Mouse (Mus musculus) urinary bladder, adult 18-20 months (tissue): Measurements from ENCODE around the gene Siah2.

Source experiments
- DNase-seq, 2 experiments: peaks; one replicate each; pipeline ENCODE4 v3.0.0; 2022; ENCODE audit warnings: low spot score in 2 of 2, mixed read lengths in 2 of 2

Siah2 gene

DNA sequence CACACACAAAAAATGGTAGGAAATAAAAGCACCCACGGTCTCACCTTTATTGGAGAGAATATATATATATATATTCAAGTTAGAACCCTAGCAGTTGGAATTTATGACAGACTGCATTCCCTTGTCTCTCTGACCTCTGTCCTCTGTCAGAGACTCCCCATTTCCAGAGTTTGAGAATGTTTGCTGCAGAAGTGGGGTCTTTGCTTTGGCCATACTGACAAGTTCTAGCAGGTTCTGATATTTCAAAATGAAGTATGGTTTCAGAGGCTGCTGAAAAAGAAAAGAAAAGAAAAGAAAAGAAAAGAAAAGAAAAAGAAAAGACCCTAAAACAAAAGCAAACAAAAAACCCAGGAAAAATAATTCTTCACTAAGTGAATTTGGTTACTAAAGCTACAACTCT lies 2.8 kb upstream of the Siah2 start:
- DNase-seq, result no peak

GRCm38 (mm10) chr3:58693331-58693730 lies 1.1 kb upstream of the Siah2 start:
- DNase-seq, result no peak

DNA sequence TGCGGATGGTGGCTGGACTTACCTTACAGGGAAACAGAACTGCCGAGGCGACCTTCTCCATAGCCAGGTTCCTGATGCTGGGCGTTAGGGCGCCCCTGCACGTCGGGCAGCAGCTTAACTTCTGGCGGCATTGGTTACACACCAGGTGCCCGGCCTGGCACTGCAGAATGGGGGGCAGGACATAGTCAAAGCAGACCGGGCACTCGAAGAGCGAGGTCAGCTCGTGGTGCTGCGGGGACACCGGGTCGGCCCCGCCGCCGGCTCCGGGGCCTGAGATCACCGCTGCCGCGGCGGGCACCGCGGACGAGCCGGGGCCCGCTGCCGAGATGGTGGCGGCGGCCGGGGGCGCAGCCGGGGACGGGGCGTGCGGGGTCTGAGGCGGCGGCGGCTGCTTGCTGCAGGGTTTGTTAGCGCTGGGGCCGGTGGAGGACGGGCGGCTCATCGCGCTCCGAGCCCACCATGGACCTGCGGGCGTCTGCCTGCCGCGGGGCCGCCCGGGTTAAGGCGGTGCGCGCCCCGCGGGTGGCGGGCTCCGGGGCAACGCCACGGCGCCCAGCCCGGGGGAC lies 743 bp downstream of the Siah2 start:
- DNase-seq, result peak in 1 of 2 experiments; percentile 60

- peak; percentile 19 to 65 for DNase-seq
Observed at GRCm38 (mm10) chr3:58690619-58691373, 1.4 kb downstream of the Siah2 start.

GRCm38 (mm10) chr3:58689721-58690120 lies 2.5 kb downstream of the Siah2 start:
- DNase-seq, result no peak

DNA sequence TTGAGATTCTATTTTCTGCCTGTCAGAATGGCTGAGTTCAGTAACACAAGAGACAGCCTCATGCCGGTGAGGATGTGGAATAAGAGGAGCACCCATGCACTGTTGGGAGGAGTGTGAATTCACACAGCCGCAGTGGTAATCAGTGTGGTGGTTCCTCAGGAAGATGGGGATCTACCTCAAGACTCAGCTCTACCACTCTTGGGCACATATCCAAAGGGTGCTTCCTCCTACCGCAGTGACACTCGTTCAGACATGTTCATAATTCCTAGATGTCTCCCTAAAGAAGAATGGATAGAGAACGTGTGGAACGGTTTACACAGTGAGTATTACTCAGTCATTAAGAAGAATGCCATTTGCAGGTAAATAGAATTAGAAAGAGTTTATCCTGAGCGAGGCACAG lies 3.1 kb downstream of the Siah2 start:
- no peak for DNase-seq

- no peak for DNase-seq
Observed at GRCm38 (mm10) chr3:58688551-58688950, 3.6 kb downstream of the Siah2 start.

GRCm38 (mm10) chr3:58686922-58687284 lies 5.3 kb downstream of the Siah2 start:
- no peak for DNase-seq

- no peak for DNase-seq
Observed at GRCm38 (mm10) chr3:58686206-58686921, 5.8 kb downstream of the Siah2 start.

GRCm38 (mm10) chr3:58685396-58685795 lies 6.8 kb downstream of the Siah2 start:
- no peak for DNase-seq

DNA sequence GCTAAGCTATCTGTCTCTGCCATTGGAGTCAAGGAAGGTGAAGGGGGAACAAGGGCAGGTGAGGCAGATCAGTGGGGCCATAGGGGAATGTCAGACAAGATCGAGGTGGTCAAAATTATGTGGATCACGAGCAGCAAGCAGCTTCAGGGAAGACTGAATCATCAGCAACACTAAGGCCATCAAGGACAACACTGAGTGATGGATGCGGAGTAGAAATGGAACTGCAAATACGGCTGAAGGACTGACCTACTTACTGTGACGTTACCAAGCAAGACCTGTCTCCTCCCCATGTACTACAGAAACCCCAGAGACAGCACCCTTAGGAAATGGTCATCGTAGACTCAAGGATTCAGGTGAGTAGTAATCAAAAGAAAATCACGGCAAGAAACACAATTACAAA lies 8.9 kb downstream of the Siah2 start:
- DNase-seq, result no peak

DNA sequence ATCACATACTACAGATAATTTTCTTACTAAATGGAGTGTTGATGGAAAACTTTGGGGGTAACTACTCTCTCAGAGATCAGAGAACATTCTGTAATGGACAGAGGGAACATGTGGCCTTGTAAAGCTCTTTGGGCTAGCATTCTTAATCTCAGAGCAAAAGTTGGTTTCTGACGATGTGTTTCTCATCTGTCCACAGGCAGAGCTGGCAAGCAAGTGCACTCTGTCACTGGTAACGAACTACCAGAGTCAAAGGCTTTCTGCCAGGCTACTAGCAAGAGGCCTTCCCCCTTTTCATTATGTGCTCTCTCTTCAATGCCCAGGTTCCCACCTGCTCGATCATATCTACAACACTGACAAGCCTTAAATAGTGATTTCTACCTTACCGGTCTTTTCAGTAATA lies 9.9 kb downstream of the Siah2 start:
- no peak for DNase-seq

DNA sequence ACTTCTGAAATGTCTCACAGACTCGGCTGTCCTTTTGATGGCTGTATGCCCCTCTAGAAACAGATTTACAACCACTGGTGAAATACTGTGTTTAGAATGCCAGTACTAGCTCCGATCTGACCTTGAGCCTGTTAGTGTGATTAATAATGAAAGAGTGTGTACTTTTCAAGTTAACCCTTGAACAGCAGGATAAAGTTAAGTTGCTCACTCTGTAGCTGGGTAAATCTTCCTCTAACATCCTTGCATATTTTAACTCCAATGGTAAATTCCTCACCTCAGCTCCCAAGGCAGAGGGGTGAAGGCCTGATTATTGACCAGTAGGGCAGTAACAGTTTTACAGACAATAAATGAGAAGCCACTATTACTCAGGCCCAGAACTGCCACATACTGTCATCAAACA lies 10.4 kb downstream of the Siah2 start:
- DNase-seq, result no peak

DNA sequence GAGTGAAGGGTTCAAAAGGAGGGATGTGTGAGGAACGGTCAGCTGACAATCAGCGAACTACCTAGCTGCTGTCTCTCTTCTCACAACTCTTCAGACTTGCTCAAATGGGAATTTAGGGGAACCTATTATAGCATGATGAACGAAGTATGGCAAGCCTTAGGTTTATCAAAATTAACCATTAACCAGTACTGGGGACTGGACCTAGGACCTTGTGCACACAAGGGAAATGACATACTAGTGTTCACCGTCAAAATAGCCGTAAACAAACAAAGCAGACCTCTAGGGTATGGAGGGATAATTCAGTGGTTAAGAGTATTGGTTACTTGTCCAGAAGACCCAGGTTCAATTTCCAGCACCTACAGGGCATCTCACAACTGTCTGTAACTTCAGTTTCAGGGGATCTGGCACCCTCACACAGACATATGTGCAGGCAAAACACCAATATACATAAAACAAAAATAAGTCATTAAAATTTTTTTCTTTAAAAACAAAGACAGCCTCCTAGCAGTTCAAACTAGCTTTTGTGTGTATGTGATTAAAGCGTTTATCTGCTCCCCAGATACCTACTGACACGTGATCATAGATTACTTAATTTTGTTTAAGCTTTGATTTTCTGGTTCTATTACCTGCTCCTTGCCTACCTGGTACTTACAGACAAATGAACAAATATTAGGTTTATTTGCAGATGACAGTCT lies 11.1 kb downstream of the Siah2 start:
- no peak for DNase-seq

DNA sequence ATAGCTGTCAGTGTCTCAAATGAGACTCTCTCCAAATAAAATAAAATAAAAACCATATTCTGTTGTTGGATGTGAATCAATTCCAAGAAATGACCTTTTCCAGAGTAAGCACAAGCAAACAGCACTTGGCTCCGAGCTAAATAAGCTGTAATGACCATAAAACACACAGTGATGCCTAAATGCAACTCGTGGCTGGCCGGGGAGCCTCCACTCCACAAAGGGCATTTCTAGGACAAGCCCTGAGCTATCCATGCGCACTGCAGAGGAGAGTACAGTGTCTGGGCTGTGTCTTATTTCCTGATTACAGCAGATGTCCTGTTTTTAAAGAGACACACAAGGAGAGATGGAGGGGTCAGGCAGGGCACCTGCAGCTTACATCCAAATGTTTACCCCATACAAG lies 12.2 kb downstream of the Siah2 start:
- DNase-seq, result no peak

GRCm38 (mm10) chr3:58678905-58679304 lies 13.3 kb downstream of the Siah2 start:
- DNase-seq, result no peak

GRCm38 (mm10) chr3:58678384-58678783 lies 13.8 kb downstream of the Siah2 start:
- DNase-seq, result no peak

- DNase-seq, result no peak
Observed at GRCm38 (mm10) chr3:58677615-58678014, 14.6 kb downstream of the Siah2 start.

GRCm38 (mm10) chr3:58673295-58673694 lies 18.9 kb downstream of the Siah2 start:
- DNase-seq, result no peak

- no peak for DNase-seq
Observed at GRCm38 (mm10) chr3:58672481-58673183, 19.6 kb downstream of the Siah2 start.

DNA sequence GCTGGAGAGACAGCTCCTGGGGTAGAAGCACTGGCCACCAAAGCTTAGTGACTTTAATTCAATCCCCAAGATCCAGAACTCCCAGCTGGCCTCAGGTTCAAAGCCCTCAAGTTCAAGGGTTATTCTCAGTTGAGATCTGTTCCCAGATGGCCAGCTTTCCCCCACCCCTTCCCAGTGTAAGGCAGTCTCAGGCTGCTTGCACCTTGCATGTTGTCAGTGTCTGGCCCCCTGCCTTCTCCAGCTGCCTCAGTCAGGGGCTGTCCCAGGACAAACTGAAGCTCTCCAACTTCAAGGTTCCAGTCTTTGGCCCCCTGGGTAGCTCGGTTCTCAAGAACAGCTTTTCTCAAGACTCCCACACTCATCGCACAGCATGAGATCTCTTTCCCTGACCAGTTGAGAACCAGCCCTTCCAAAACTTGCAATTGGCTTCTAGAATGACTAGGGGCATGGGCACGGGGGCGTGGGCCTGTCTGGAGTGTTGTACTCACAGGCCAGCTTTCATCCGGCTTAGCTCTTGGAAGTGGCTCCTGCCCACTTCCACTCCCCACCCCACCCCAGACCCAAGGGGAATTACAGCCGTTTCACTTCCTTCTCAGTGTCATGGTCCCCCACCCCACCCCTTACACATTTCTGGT lies 20.5 kb downstream of the Siah2 start:
- DNase-seq, result no peak
